Mouse (Mus musculus) lung, embryonic 15.5 days (tissue): Measurements from ENCODE around the gene Arl6. TPM values are rescaled to one million over a fixed set of nuclear protein-coding genes. Genes with fewer than 3 reads are reported as not detected.

Experiments
- ATAC-seq: fragments of 200-750 bp; cut with Nextera tagmentation; 2 replicates; pipeline ENCODE4 v1.8.0; 2017; ENCODE audit warnings: moderate number of reproducible peaks, borderline replicate concordance; ENCODE audit not compliant: low FRiP score, low TSS enrichment; ENCODE audit errors: extremely low read depth
- H3K27ac ChIP-seq: fragments of 300-500 bp; sonication (generic); 2 replicates; pipeline ENCODE4 v1.5.1; 2015; ENCODE audit warnings: moderate library complexity, mild to moderate bottlenecking, inconsistent platforms
- H3K27me3 ChIP-seq: fragments of 300-500 bp; sonication (generic); 2 replicates; pipeline ENCODE4 v1.6.1; 2015; ENCODE audit warnings: inconsistent platforms
- H3K36me3 ChIP-seq: fragments of 300-500 bp; sonication (generic); 2 replicates; pipeline ENCODE4 v1.6.1; 2015; ENCODE audit warnings: inconsistent platforms
- H3K4me1 ChIP-seq: fragments of 300-500 bp; sonication (generic); 2 replicates; pipeline ENCODE4 v1.6.1; 2015; ENCODE audit warnings: inconsistent platforms
- H3K4me2 ChIP-seq: fragments of 300-500 bp; sonication (generic); 2 replicates; pipeline ENCODE4 v1.6.1; 2015; ENCODE audit warnings: inconsistent platforms, mild to moderate bottlenecking, moderate library complexity
- H3K4me3 ChIP-seq: fragments of 300-500 bp; sonication (generic); 2 replicates; pipeline ENCODE4 v1.5.1; 2015; ENCODE audit warnings: mild to moderate bottlenecking, inconsistent platforms
- H3K9ac ChIP-seq: fragments of 300-500 bp; sonication (generic); 2 replicates; pipeline ENCODE4 v1.6.1; 2015; ENCODE audit warnings: inconsistent platforms
- H3K9me3 ChIP-seq: fragments of 300-500 bp; sonication (generic); 2 replicates; pipeline ENCODE4 v1.6.1; 2016; ENCODE audit warnings: inconsistent platforms
- WGBS: fragments of 180-500 bp; shearing (Covaris S2); methylation state at CpG from one replicate; pipeline ENCODE4 v1.1.7; 2015; 5-methylcytosine and 5-hydroxymethylcytosine counted together
- polyA plus RNA-seq: library from polyadenylated mRNA; unstranded; fragments of >200 nt; fragmentation: Nextera tagmentation; extraction: Ambion mirVana; gene quantifications from 2 replicates; pipeline ENCODE4 v1.2.1, GENCODE M21; 2015

The Arl6 gene
- polyA plus RNA-seq, 1 experiment from 2014 or later = 36.9 TPM

DNA sequence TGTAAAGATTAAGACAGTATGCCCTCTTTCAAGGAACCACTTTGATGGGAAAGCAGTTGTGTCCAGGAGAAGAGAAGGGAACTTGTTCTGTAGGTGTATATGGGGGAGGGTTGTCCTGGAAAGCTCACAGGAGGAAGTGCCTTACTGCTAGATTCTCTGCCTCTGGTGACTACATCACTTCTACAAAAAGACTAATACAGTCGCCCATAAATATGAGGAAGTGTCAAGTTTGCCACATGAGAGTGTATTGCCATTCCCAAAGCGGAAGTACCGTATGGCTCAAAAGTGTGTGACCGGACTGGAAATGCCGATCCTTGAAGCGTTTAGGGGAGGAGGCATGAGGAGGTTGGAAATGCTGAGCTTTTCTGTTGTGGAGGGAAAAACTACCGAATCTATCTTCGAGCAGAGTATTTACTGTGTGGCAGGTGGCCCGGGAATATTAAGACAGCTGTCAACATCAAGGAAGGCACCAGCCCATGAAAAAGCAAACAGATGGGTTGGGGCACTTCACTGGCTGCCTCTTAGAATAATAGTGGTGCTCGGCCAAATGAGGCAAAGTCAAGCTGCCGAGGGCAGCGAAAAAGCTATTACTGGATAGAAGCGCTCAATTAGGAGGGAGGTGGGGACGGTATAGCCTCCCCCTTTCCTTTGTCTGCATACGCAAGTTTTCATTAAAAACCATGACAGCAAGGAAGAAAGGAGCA, 35.0 kb downstream of the Arl6 start:
- H3K4me3 ChIP-seq = no peak overlapping the region
- H3K4me2 ChIP-seq = no peak overlapping the region
- H3K9ac ChIP-seq = no peak overlapping the region
- no peaks in the 10 kb centered on the region for H3K9me3 ChIP-seq
- no peaks in the 10 kb centered on the region for H3K36me3 ChIP-seq
- no peak overlapping the region for H3K27ac ChIP-seq
- no peaks in the 10 kb centered on the region for H3K27me3 ChIP-seq
- peaks cover 9% of the 10 kb centered on the region for H3K4me1 ChIP-seq
- 56% methylated on average over 15 of the region's 15 CpGs for WGBS
- no peak for ATAC-seq

GRCm38 (mm10) chr16:59600311-59601251, 38.6 kb downstream of the Arl6 start, which contains the start of gene Crybg3:
Crybg3 (minus strand) TSS chr16:59600979.
- Histone ChIP-seq H3K9ac (peak within 1 kb of the TSS; percentile 88), H3K27me3 (no peaks in the 10 kb centered on the region), H3K4me1 (peaks cover 9% of the 10 kb centered on the region), H3K36me3 (no peaks in the 10 kb centered on the region), H3K4me3 (peak within 1 kb of the TSS; percentile 88), H3K4me2 (peak within 1 kb of the TSS; percentile 64), H3K27ac (peak within 1 kb of the TSS; percentile 92), H3K9me3 (no peaks in the 10 kb centered on the region)
- ATAC-seq = peak; percentile 98
- under 1% methylated on average over 64 of the region's 90 CpGs for WGBS

DNA sequence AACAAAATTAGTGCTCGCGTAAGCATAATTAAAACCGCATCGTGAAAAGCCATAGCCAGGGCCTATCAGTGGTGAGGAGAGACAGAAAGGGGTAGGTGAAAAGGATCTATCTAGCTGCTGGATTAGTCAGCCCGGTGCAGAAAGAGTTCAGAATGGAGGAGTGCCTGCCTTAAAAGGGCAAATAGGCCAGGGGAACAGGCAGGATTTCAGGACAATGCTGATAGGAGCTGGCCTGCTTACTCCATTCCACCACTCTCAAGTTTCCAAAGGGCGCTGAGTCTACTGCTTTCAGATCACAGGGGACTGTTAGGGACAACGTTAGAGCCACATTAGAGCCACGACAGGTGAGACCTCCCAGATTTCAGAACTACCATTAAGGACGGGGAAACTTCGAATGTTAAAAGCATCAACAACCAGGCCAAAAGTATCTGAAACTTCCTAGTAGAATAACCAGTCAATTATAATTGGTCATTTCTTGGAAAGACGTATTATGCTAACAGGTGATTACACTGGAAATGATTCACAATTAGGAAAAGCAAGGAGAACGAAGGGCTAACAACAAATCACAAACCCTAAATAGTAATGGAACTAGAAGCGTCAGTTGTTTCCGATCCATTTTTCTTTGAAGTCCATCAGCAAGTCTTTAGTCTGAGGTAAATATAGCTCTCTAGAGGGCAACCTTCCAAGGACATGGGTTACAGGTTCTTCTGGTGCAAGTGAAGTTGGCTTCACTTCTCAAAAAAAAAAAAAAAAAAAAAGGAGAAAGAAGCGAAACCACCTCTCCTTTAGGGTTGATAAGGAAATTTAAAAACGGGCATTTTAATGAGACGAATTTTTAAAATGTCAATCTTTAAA, 39.6 kb downstream of the Arl6 start:
- ATAC-seq = no peak

GRCm38 (mm10) chr16:59598997-59599396, 40.2 kb downstream of the Arl6 start:
- H3K4me2 ChIP-seq = peak overlapping the region; percentile 64; the same call in 1 of the 2 replicates
- no peaks in the 10 kb centered on the region for H3K9me3 ChIP-seq
- no peak overlapping the region for H3K9ac ChIP-seq
- no peaks in the 10 kb centered on the region for H3K36me3 ChIP-seq
- H3K4me3 ChIP-seq = peak overlapping the region; percentile 88; the same call in 1 of the 2 replicates
- no peaks in the 10 kb centered on the region for H3K27me3 ChIP-seq
- H3K27ac ChIP-seq = no peak overlapping the region
- peaks cover 12% of the 10 kb centered on the region for H3K4me1 ChIP-seq
- WGBS = 58% methylated on average over 4 of the region's 4 CpGs
- ATAC-seq = no peak

More for the DNA sequence above, 39.6 kb downstream of the Arl6 start:
- H3K4me3 ChIP-seq = peak overlapping the region; percentile 88
- peak overlapping the region; percentile 64 for H3K4me2 ChIP-seq
- no peaks in the 10 kb centered on the region for H3K27me3 ChIP-seq
- no peaks in the 10 kb centered on the region for H3K36me3 ChIP-seq
- whole genome bisulfite sequencing = 23% methylated on average over 17 of the region's 17 CpGs
- peak overlapping the region; percentile 92; the same call in 1 of the 2 replicates for H3K27ac ChIP-seq
- peak overlapping the region; percentile 88 for H3K9ac ChIP-seq
- H3K9me3 ChIP-seq = no peaks in the 10 kb centered on the region
- H3K4me1 ChIP-seq = peaks cover 12% of the 10 kb centered on the region

DNA sequence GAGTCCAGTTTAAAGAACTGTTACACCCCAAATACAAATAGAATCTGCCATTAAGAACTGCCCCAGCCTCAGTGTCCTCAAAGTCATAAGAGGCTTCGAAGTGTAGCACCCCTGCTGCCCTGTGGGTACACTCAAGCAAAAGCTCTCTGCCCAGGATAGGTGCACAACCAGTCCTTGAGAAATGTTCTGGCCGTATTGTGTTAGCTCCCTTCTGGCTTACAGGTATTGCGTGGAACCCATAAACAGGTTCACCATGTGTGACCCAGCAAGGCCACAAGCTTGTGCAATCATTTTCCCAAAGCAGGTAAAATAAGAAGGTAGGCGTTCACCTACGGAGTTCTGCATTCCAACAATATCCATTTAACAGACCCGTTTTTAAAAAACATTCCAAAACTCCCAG, 41.9 kb downstream of the Arl6 start:
- Histone ChIP-seq H3K9me3 (no peaks in the 10 kb centered on the region), H3K27ac (no peak overlapping the region), H3K36me3 (no peaks in the 10 kb centered on the region), H3K4me1 (peaks cover 12% of the 10 kb centered on the region), H3K9ac (no peak overlapping the region), H3K4me2 (no peak overlapping the region), H3K27me3 (no peaks in the 10 kb centered on the region), H3K4me3 (no peak overlapping the region)
- 89% methylated on average over 6 of the region's 6 CpGs for WGBS
- ATAC-seq = no peak

- Histone ChIP-seq H3K27me3 (no peaks in the 10 kb centered on the region), H3K4me3 (no peak overlapping the region), H3K36me3 (no peaks in the 10 kb centered on the region), H3K9me3 (no peaks in the 10 kb centered on the region), H3K4me2 (no peak overlapping the region), H3K9ac (no peak overlapping the region), H3K4me1 (peaks cover 16% of the 10 kb centered on the region), H3K27ac (no peak overlapping the region)
- WGBS = 55% methylated on average over 3 of the region's 3 CpGs
- no peak for ATAC-seq
Observed at GRCm38 (mm10) chr16:59594714-59595113, 44.5 kb downstream of the Arl6 start.

DNA sequence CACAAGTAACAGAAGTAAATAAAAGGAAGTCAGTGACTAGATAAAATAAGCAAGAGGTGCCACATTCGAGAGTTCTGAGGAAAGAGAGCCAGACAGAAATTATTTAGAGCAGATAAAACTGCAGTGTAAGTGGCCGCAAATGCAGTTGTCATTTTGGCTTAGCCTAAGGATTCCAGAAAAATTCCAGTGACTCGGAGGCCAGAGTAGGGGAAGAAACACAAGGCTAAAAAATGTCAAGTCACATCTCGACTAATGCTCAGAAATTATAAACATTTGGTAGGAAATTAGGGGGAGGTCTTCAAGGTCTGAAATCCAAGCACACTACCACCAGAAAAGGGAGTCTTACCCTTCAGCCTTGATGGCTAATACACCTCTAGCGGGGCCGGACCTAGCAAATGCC, 48.4 kb downstream of the Arl6 start:
- H3K4me1 ChIP-seq = peaks cover 23% of the 10 kb centered on the region
- no peaks in the 10 kb centered on the region for H3K9me3 ChIP-seq
- no peaks in the 10 kb centered on the region for H3K36me3 ChIP-seq
- 41% methylated on average over 6 of the region's 6 CpGs for WGBS
- H3K4me2 ChIP-seq = 0 out of 2 replicates have a peak overlapping the region, but pooled peaks have one; percentile 6
- no peaks in the 10 kb centered on the region for H3K27me3 ChIP-seq
- no peak overlapping the region for H3K4me3 ChIP-seq
- no peak for ATAC-seq
- no peak overlapping the region for H3K27ac ChIP-seq
- no peak overlapping the region for H3K9ac ChIP-seq

GRCm38 (mm10) chr16:59588351-59589025, 50.7 kb downstream of the Arl6 start:
- H3K4me3 ChIP-seq = no peak overlapping the region
- no peak for ATAC-seq
- no peak overlapping the region for H3K4me2 ChIP-seq
- peaks cover 19% of the 10 kb centered on the region for H3K4me1 ChIP-seq
- H3K27ac ChIP-seq = no peak overlapping the region
- H3K36me3 ChIP-seq = no peaks in the 10 kb centered on the region
- no peaks in the 10 kb centered on the region for H3K9me3 ChIP-seq
- 87% methylated on average over 13 of the region's 13 CpGs for WGBS
- no peaks in the 10 kb centered on the region for H3K27me3 ChIP-seq
- H3K9ac ChIP-seq = no peak overlapping the region

- no peak for ATAC-seq
- no peak overlapping the region for H3K4me2 ChIP-seq
- no peak overlapping the region for H3K27ac ChIP-seq
- no peaks in the 10 kb centered on the region for H3K9me3 ChIP-seq
- H3K4me1 ChIP-seq = peaks cover 19% of the 10 kb centered on the region
- H3K27me3 ChIP-seq = no peaks in the 10 kb centered on the region
- 53% methylated on average over 10 of the region's 10 CpGs for WGBS
- H3K4me3 ChIP-seq = no peak overlapping the region
- H3K36me3 ChIP-seq = no peaks in the 10 kb centered on the region
- no peak overlapping the region for H3K9ac ChIP-seq
Observed at GRCm38 (mm10) chr16:59587816-59588215, 51.4 kb downstream of the Arl6 start.

GRCm38 (mm10) chr16:59586911-59587310, 52.3 kb downstream of the Arl6 start:
- Histone ChIP-seq H3K9ac (no peak overlapping the region), H3K27ac (no peak overlapping the region), H3K36me3 (no peaks in the 10 kb centered on the region), H3K9me3 (no peaks in the 10 kb centered on the region), H3K4me3 (no peak overlapping the region), H3K4me1 (peaks cover 19% of the 10 kb centered on the region), H3K27me3 (no peaks in the 10 kb centered on the region), H3K4me2 (no peak overlapping the region)
- ATAC-seq = no peak
- WGBS = 83% methylated on average over 8 of the region's 8 CpGs

DNA sequence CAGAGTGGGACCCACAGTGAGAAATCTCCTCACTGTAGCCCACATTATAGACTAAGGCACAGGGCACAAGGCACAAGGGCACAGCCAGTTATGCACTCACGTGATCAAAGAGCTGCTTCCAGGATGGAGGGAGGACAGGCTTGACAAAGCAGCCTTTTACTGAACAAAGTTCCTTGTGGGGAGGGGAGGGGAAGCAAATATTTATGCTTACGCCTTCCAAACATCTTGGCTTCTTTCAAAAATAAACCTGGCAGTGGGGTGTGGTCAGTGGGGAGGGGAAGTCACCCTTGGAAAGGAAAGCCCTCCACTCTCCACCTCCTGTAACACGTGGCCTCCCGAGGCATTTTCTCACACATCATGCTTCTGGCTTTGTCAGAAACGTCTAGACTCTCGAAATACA, 52.9 kb downstream of the Arl6 start:
- ATAC-seq = no peak
- H3K4me2 ChIP-seq = no peak overlapping the region
- H3K9ac ChIP-seq = no peak overlapping the region
- H3K27ac ChIP-seq = no peak overlapping the region
- H3K9me3 ChIP-seq = no peaks in the 10 kb centered on the region
- no peaks in the 10 kb centered on the region for H3K36me3 ChIP-seq
- H3K27me3 ChIP-seq = no peaks in the 10 kb centered on the region
- H3K4me1 ChIP-seq = peaks cover 19% of the 10 kb centered on the region
- H3K4me3 ChIP-seq = no peak overlapping the region
- 16% methylated on average over 6 of the region's 6 CpGs for WGBS
